Mouse (Mus musculus): ENCODE measurements around the gene Klf15.

Klf15 gene

DNA sequence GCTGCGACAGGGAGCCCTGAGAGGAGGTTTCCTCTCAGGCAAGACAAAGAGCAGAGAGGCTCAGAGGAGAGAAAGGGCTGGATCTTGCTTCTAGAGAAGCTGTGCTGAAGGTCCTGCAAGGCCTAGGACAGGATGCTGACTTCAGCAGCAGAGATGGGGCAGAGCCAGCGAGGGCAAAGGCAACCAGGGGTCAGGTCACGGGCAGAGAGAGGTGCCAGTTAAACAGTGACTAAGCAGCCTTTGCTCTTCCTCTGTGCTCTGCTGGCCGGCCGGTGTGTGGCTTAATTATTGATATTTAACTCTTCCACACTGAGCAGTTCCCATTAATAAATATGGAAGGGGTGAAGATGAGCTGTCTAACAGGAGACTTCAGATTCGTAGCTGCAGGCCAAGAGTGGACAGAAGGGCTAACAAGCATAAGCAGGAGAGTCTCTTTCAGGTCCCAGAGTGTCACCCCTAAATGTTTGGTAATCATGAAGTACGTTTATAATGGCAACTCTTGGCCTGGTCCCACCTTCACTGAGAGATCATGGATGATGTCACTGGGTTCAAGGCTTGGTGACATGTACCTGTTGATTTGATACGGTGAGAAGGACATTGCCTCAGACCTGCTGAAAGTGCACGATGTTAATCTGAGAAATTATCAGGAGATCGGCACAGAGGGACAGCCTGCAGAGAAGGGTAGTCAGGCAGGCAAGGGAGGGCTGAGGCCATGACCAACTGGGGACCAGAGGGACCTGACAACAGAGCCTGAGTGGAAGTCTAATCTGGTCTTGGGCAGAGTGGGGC lies 29.8 kb downstream of the Klf15 start:
- WGBS, result 95% methylated on average over 10 of the region's 10 CpGs

DNA sequence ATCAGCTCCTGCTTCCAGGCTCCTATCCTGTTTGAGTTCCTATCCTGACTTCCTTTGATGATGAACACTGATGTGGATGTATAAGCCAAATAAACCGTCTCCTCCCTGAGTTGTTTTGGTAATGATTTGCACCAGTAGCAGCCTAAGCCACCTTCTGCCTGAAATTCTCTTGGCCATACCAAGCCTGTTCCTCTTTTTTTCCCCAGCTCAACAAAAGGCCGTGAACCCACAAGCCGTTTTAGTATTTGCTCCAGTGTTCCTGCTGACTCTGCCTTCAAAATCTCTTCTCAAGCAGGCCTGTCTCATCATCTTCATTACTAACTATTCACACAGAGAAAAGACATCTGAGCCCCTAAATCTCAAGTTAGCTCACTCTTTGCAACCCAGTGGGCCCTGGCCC lies 31.8 kb downstream of the Klf15 start:
- WGBS, result 80% methylated on average over 3 of the region's 3 CpGs

DNA sequence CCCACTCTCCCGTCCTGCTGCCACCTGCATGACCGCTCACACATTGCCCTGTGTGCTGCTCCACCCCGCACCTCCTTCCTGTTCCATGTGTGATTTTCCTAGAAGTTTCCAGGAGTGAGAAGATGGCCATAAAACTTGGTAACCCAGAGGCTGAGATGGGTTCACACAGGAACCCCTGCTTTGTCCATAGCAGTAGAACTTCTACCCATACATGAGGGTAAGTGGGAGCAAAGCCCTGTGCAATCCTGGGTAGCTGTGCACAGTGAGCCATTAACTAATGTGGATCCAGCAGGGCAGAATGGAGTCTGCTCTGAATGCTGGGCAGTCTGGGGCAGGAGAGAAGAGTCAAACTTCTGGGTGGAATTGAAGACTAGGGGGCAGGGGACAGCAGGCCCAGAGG lies 32.2 kb downstream of the Klf15 start:
- 81% methylated on average over 3 of the region's 3 CpGs for WGBS

- 61% methylated on average over 6 of the region's 7 CpGs for WGBS
Observed at GRCm38 (mm10) chr6:90495282-90495912, 33.0 kb downstream of the Klf15 start.

- WGBS, result 66% methylated on average over 3 of the region's 3 CpGs
Observed at GRCm38 (mm10) chr6:90496217-90496616, 33.8 kb downstream of the Klf15 start.

GRCm38 (mm10) chr6:90499509-90499908 lies 37.1 kb downstream of the Klf15 start:
- 73% methylated on average over 4 of the region's 4 CpGs for WGBS

DNA sequence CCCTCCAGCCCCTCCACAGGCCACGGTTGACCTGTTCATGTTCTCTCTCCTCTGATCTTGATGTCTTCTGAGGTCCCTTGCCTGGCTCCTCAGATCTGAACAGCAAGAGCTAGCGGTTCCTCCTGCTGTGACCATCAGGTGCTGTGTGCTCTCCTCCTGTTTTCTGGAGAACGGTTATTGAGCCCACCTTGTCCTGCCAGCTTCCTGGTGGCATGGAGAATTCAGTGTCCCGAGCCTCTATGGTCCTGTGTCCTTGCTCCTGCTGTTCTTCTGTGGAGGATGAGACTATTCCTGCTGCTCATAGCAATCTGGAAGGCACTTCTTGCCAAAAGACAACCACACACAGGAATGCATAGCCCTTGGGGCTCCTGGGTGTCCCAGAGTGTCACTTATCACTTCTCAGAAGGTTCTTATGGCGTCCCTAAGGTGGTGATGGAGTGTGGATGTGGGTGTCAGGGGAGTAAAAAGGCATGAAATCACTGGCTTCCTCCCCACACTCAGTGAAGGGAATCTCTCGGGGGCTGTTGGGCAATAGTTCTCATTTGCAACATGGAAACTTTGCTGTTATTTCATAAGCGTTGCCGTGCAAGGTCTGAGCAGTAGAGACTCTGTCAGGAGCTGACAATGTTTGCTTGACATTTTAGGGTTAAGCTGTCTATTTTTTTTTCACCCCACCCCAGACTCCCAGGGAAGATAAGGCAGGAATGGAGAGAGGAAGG lies 39.0 kb downstream of the Klf15 start:
- WGBS, result 81% methylated on average over 8 of the region's 8 CpGs

- 50% methylated on average over 6 of the region's 6 CpGs for WGBS
Observed at GRCm38 (mm10) chr6:90505906-90506305, 43.5 kb downstream of the Klf15 start.

- 25% methylated on average over 16 of the region's 16 CpGs for WGBS
Observed at GRCm38 (mm10) chr6:90506673-90507311, 44.4 kb downstream of the Klf15 start.

DNA sequence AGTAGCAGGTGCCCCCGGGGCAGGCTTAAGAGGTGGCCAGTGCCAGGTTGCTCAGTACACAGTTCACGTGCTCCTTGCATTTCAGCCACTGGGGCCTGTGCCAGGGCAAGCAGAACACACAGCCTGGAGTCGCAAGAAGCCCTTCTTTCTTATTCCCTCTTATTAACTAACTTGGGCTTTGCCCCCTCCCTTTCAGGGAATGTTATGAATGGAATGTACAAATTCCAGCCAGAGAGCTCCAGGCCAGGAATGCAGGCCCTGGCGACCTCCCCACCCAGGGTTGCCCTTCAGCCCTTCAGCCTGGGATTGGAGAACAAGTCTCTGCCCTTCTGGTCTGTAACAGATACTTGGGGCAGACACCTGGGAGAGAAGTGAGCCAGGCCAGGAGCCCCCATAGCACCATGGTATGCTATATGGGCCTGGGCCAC lies 45.8 kb downstream of the Klf15 start:
- 69% methylated on average over 4 of the region's 4 CpGs for WGBS

- WGBS, result 60% methylated on average over 6 of the region's 6 CpGs
Observed at GRCm38 (mm10) chr6:90509085-90509484, 46.7 kb downstream of the Klf15 start.

GRCm38 (mm10) chr6:90512416-90512815 lies 50.0 kb downstream of the Klf15 start:
- WGBS, result 94% methylated on average over 5 of the region's 5 CpGs

DNA sequence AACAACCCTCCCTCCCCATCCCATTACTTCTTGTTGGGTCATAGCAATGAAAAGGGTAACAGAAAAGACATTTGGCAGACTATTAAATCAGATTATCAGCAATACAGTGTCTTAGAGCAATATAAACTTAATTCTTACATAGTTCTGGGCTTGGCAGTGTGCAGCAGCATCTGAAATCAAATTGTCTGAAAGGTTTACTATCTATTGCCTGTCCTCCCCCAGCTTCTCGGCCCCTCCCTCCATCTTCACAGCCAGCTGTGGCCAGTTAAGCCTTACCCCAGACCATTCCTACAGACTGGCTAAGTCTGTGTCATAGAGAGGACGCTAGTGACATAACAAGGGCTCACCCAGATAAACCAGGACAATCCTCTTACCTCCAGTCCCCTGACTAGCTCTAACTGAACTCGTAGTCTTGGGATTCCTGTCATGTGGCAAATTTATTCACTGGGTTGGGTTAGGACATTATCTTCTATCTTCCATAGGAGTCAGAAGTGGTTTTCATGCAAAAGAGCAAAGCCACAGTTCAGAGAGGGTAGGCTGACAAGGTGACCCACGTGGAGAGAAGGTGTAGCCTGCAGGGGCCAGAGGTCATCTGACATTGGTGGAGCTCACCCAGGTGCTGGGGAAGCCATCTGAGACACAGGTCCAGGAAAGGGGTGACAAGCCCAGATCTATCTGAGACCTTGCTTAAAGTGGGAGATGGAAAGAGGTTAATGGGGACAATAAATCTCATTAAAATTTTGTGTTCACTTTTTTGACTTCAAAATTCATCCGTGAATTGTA lies 50.9 kb downstream of the Klf15 start:
- 89% methylated on average over 5 of the region's 5 CpGs for WGBS

DNA sequence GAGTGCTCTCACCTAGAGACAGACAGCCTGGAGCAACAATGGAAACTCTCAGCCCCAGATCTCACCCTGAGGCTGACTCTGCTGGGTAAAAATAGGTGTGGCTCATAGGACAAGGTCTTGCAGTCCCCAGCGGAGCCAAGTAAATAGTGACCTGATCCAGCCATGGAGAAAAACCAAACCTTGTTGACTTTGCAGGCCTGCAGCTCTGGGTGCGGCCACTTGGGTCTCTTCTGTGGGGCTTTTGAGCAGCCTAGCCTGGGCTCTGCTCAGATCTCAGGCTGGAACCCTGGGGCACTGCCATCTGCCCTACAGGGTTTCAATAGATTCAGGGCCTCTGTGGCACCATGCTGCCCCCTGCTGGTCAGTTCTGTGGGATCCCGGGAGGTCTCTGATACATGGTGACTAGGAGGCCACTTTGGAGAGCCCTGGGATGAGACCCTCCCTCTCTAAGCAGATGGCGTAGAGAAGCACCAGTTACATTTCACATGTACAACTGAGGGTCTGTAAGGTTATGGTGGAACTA lies 52.6 kb downstream of the Klf15 start:
- WGBS, result 53% methylated on average over 4 of the region's 4 CpGs

DNA sequence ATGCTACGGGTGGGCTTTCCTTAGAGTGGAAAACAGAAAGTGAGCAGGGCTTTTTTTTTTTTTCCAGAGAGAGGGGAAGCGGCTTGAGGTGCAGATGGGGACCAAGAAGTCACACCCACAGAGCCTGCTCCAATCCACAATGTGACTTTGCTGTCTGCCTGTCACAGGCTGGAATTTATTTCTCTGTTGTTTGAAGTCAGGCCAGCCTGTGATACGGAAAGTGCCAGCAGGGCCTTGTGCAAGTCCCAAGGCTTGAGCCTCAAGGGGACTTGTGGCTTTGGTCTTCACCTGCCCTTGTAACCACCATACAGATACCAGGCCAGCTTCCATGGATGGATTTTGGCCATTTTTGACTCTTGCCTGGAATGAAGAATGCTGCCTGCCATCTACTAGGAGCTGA lies 56.5 kb downstream of the Klf15 start:
- WGBS, result 72% methylated on average over 3 of the region's 3 CpGs

DNA sequence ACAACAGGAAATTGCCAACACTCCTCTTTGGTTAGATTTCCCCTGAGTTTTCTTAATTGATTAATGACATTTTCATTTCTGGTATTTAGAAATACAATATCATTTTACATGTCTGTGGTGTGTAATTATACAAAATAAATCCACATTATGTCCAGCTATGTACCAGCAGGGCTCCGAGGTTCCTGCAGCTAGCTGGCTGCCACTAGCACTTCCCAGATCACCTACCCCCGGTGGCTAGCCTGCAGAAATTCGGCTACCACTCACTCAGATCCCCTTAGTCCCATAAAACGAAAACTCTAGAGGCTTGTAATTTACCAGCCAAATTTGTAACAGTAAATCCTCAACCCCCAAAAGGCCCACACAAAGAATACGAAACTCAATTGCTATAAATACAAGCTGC lies 57.0 kb downstream of the Klf15 start:
- 69% methylated on average over 5 of the region's 5 CpGs for WGBS

Data from cerebral cortex, adult 2 months (tissue).